Mouse (Mus musculus): ENCODE data around the gene Cpsf2.

- TF ChIP-seq ZNF384 (IDR thresholded peaks at IDR 0.05; ENCODE audit: low read depth, low read length), result no peak
- no peak for TF ChIP-seq HCFC1 (IDR thresholded peaks at IDR 0.05; ENCODE audit: borderline replicate concordance, insufficient read depth, low read length)
- TF ChIP-seq MAFK (IDR thresholded peaks at IDR 0.05; ENCODE audit: insufficient read depth, low read depth, low read length), result no peak
- no peak for TF ChIP-seq CHD2 (IDR thresholded peaks at IDR 0.05; ENCODE audit: low read depth, low read length)
- no peak for TF ChIP-seq ZC3H11A (IDR thresholded peaks at IDR 0.05; ENCODE audit: borderline replicate concordance, low read depth, low read length)
Measured at GRCm38 (mm10) chr12:102014411-102014810, 38.6 kb downstream of the Cpsf2 start.
